Comparison of ENCODE assay signal across 17 mouse cellular contexts in genomic region chr16:6584700-6585099, GRCm38 (mm10).
"Had no signal": no experiment of that assay in that cellular context is flagged by ENCODE, and none has a peak within 500 bp of the region (broad histone marks: within the 10 kb centered on the region; RNA-seq: fewer than 3 reads in every experiment).

No protein-coding gene starts in this region.

- H3K4me3 ChIP-seq: lung, embryonic 15.5 days; megakaryocyte, embryonic 14.5 days; midbrain, embryonic 13.5 days; midbrain, embryonic 15.5 days; neural tube, embryonic 12.5 days had no signal

- H3K9ac ChIP-seq: liver, postnatal 0 days; lung, embryonic 15.5 days; midbrain, embryonic 13.5 days; midbrain, embryonic 15.5 days; neural tube, embryonic 12.5 days had no signal

- H3K4me1 ChIP-seq: lung, embryonic 15.5 days; megakaryocyte, embryonic 14.5 days; midbrain, embryonic 13.5 days; midbrain, embryonic 15.5 days; neural tube, embryonic 12.5 days had no signal

- DNase-seq: liver, postnatal 0 days; lung, adult 2 months; lung, postnatal 14 days; lung, postnatal 36 days; right cerebral cortex, postnatal 14 days; spleen, adult 18-20 months; thymus, adult 2 months; thymus, postnatal 25 days; thymus, postnatal 4 days had no signal

- H3K4me2 ChIP-seq: lung, embryonic 15.5 days; midbrain, embryonic 11.5 days; midbrain, embryonic 13.5 days; midbrain, embryonic 15.5 days; neural tube, embryonic 12.5 days had no signal

- H3K36me3 ChIP-seq: lung, embryonic 15.5 days; midbrain, embryonic 13.5 days; midbrain, embryonic 15.5 days; neural tube, embryonic 12.5 days had no signal

- H3K27me3 ChIP-seq: lung, embryonic 15.5 days; megakaryocyte, embryonic 14.5 days; midbrain, embryonic 13.5 days; midbrain, embryonic 15.5 days; neural tube, embryonic 12.5 days had no signal

- ATAC-seq: liver, postnatal 0 days; lung, postnatal 0 days; midbrain, embryonic 13.5 days; midbrain, embryonic 15.5 days had no signal

- H3K9me3 ChIP-seq: lung, embryonic 15.5 days; megakaryocyte, embryonic 14.5 days; midbrain, embryonic 13.5 days; midbrain, embryonic 15.5 days; neural tube, embryonic 12.5 days had no signal

- H3K27ac ChIP-seq: lung, embryonic 15.5 days; macrophage; midbrain, embryonic 13.5 days; midbrain, embryonic 15.5 days; neural tube, embryonic 12.5 days had no signal
